Mouse (Mus musculus) lung, adult 2 months (tissue): Measurements from ENCODE around the gene Cass4.

ENCODE experiments used
- CTCF ChIP-seq: fragments of 200-500 bp; IDR thresholded peaks from 2 replicates; pipeline ENCODE4 v1.5.1; 2011; ENCODE audit warnings: mild to moderate bottlenecking, low read length, control low read depth; ENCODE audit not compliant: insufficient read depth
- POLR2A ChIP-seq: fragments of 200-500 bp; IDR thresholded peaks from 2 replicates; pipeline ENCODE4 v1.6.1; 2011; ENCODE audit warnings: low read depth, mild to moderate bottlenecking, control low read depth, low read length, borderline replicate concordance; ENCODE audit errors: extremely low read depth

- TF ChIP-seq CTCF (no peak), POLR2A (peak; percentile 4; the same call in 1 of the 2 replicates)
Observed at GRCm38 (mm10) chr2:172370411-172371223, 23.0 kb upstream of the Cass4 start, which contains the start of the genes Aurka and Cstf1.
